Mouse (Mus musculus) cortical plate, adult 2 months (tissue): Measurements from ENCODE around the gene Clint1.

Experiments used
- CTCF ChIP-seq: fragments of 200-500 bp; IDR thresholded peaks from 2 replicates; pipeline ENCODE4 v1.5.1; 2011; ENCODE audit warnings: mild to moderate bottlenecking, control low read depth, low read length; ENCODE audit not compliant: insufficient read depth; ENCODE audit errors: extremely low read depth
- POLR2A ChIP-seq: fragments of 200-500 bp; IDR thresholded peaks from 2 replicates; pipeline ENCODE4 v1.6.1; 2011; ENCODE audit warnings: mild to moderate bottlenecking, low read length, control low read depth; ENCODE audit not compliant: insufficient read depth; ENCODE audit errors: extremely low read depth

GRCm38 (mm10) chr11:45846008-45846407 is 5.8 kb upstream of the Clint1 start:
- TF ChIP-seq CTCF (no peak), POLR2A (no peak)
